Mouse (Mus musculus): Measurements from ENCODE around the gene Hist2h2aa1.
"Not testable (repeated sequence)": the region's sequence is repeated elsewhere in the genome, so short reads cannot be mapped to it uniquely, and the experiment has no call there.

Hist2h2aa1 gene

GRCm38 (mm10) chr3:96277800-96278624 lies 32.7 kb downstream of the Hist2h2aa1 start:
- DNase-seq (ENCODE audit: low spot score) = peak; percentile 93

- DNase-seq (ENCODE audit: low spot score) = no peak
Observed at GRCm38 (mm10) chr3:96280660-96281059, 35.4 kb downstream of the Hist2h2aa1 start.

GRCm38 (mm10) chr3:96284457-96284856 lies 39.2 kb downstream of the Hist2h2aa1 start:
- peak; percentile 53 for DNase-seq (ENCODE audit: low spot score)

GRCm38 (mm10) chr3:96287334-96287733 lies 42.0 kb downstream of the Hist2h2aa1 start:
- DNase-seq (ENCODE audit: low spot score) = not testable (repeated sequence)

GRCm38 (mm10) chr3:96289201-96289600 lies 43.9 kb downstream of the Hist2h2aa1 start:
- no peak for DNase-seq (ENCODE audit: low spot score)

GRCm38 (mm10) chr3:96290727-96291126 lies 45.4 kb downstream of the Hist2h2aa1 start:
- DNase-seq (ENCODE audit: low spot score) = not testable (repeated sequence)

GRCm38 (mm10) chr3:96292641-96293040 lies 47.3 kb downstream of the Hist2h2aa1 start:
- DNase-seq (ENCODE audit: low spot score) = no peak

GRCm38 (mm10) chr3:96293368-96293767 lies 48.1 kb downstream of the Hist2h2aa1 start:
- no peak for DNase-seq (ENCODE audit: low spot score)

GRCm38 (mm10) chr3:96293787-96294186 lies 48.5 kb downstream of the Hist2h2aa1 start, which contains the start of gene Fcgr1:
Gene Fcgr1, minus strand, starts transcription at chr3:96293969.
- no peak for DNase-seq (ENCODE audit: low spot score)
